Mouse (Mus musculus): Measurements from ENCODE around the gene Gm7361.
"Not testable (repeated sequence)": the region's sequence is repeated elsewhere in the genome, so short reads cannot be mapped to it uniquely, and the experiment has no call there.

The Gm7361 gene

GRCm38 (mm10) chr5:26257391-26257790, at the start of gene Gm7361:
Gene Gm7361, plus strand, starts transcription at chr5:26257691.
- DNase-seq (ENCODE audit: low spot score): not testable (repeated sequence)

- no peak for DNase-seq (ENCODE audit: low spot score)
These were observed 46.5 kb upstream of the Gm7361 start for GRCm38 (mm10) chr5:26211030-26211429.

DNA sequence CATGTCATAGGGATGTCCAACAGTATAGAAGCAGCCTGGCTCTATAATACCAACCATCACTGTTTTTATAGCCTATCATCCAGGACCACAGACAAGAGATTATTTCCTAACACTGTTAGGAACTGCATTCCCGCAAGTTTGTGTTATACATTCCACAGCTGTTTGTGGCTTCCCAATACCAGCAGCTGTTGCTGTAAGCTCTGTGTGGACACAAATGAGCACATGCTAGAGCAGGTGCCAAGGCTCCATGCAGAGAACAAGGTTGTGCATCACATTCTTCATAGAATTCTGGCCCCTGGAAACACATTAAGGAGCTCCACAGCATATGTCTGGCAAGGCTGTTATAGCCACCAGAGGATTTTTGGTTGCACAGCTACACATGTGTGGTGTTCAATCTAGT, 35.4 kb upstream of the Gm7361 start:
- no peak for DNase-seq (ENCODE audit: low spot score)

DNA sequence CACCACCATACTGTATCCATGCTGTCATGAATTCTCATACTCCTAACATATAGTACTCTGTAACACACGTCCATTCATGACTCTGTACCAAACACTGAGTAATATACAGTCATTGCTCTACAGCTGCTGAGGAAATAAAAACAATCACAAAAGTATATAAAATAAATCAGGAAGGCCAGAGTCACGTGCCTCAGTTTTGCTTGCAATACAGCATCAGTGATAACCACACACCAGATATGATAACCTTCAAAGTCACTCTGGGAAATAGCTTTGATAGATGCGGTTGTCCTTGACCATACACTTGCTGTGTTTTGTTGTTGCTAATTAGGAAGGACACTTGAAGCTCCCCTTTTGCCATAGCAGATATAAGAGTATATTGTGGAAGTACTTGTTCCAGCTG, 9.2 kb downstream of the Gm7361 start:
- not testable (repeated sequence) for DNase-seq (ENCODE audit: low spot score)

DNA sequence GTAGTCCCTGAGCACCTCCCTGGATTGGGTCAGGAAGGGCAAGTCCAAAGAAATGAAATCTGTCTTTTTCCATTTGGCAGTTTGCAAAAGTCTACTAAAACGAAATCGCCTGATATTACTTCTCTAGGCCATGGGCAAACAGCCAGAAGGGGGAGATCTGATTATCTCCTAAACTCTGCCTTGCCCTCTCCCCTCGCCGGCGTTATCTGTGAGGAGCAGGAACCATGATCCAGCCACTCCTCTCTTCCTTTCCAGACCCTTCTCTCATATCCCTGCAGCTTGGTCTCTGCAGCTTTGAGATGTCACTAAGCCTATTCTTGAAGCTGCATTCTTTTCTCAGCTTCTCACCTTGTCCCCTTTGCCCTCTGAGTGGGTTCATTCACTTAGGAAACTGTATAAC, 22.9 kb downstream of the Gm7361 start:
- DNase-seq (ENCODE audit: low spot score): no peak

- DNase-seq (ENCODE audit: low spot score): no peak
These were observed 24.2 kb downstream of the Gm7361 start for GRCm38 (mm10) chr5:26281717-26282116.

DNA sequence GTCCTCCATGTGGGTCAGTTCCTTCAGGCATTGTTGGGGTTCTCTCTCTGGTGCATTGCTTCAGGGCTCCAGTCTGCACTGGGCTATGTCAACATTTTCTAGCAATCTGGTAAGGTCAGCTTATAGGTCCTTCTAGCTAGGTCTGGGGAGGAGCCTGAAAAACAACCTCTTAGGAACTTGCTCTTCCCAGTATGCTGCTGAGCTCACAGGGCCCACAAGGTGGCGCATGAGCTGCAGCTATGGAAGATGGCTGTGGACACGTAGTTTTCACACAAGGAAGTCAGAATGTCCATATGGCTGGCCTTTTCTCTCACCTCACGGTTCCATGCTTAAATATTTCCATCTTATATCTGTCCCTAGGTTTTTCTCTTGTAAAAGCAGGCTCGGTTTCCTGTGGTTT, 24.8 kb downstream of the Gm7361 start:
- no peak for DNase-seq (ENCODE audit: low spot score)

GRCm38 (mm10) chr5:26283399-26283798, 25.9 kb downstream of the Gm7361 start:
- no peak for DNase-seq (ENCODE audit: low spot score)

DNA sequence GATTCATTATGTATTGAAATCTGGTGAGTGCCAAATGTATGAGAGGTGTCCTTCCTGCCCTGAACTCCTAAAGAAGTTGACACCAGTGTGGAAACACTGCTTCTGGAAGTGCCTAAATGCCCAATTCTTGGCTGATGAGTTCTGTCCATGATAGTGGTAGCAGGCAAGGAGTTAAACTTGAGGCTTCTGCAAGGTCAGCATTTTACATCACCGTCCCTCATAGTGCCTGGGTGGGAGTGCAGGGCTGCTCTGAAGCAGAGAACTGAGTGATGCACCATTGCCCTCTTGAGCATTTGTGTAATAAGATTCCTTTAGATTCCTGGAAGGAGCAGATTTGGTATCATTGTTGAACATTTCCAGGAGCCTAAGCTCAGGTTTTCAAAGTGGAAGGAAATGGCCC, 34.1 kb downstream of the Gm7361 start:
- DNase-seq (ENCODE audit: low spot score): no peak

- DNase-seq (ENCODE audit: low spot score): no peak
These were observed 35.8 kb downstream of the Gm7361 start for GRCm38 (mm10) chr5:26293258-26293657.

Measured in urinary bladder, postnatal 10 days (tissue).